Mouse (Mus musculus) kidney, adult 11 months (tissue): ENCODE measurements around the gene Clpp.
A peak's percentile ranks its signal among the peaks of the same experiment; 100 is the strongest.

Source experiments
- DNase-seq: peaks from one replicate; pipeline ENCODE4 v3.0.0; 2022

The Clpp gene

DNA sequence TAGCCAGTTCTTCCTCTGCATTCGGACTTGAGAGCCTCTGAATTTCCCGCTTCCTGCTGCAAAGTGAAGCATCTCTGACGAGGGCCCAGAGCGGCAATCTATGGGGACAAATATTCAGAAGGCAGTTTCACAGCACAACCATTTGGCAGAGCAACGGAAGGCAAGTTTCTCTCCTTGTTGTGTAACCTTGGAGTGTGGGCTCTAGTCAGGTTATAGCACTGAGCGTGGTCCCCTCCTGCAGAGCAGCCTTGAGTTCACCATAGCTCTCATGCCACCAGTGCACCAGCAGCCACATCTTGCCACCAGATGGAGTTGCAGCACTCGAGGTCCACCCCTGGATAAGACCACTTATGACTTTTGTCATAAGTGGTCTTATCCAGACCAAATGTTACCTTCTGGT, 1.7 kb upstream of the Clpp start:
- DNase-seq, result no peak

- no peak for DNase-seq
Measured at GRCm38 (mm10) chr17:56988921-56989430, 1.1 kb upstream of the Clpp start.

DNA sequence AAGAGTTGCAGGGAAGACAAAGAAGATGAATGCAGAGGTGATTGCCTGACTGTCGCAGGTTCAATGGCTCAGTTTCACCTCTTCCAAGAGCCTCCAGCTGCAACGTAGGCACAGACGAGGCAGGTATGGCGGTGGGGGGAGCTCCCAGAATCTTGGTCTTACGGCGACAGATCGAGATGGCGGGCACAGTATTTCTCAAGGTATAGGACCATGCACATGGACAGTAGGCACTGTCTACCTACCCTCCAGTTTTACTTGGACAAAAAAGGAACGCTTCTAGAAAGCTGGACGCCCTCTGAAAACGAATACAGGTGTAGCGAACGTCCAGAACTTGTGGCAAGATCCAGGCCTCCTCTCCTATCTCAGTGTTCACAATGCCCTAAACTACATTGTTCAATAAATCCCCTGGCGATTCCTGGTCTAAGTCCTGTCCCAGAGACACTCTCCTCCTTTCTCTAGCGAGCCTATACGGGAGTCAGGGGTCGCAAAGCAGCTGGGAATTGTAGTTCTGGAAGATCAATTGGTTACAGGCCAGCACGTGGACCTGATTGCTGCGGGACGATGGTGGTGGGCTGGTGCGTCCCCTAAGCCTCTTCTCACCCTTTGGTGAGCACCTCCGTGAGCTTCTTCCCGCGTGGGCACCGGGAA, 514 bp upstream of the Clpp start:
- DNase-seq, result no peak

DNA sequence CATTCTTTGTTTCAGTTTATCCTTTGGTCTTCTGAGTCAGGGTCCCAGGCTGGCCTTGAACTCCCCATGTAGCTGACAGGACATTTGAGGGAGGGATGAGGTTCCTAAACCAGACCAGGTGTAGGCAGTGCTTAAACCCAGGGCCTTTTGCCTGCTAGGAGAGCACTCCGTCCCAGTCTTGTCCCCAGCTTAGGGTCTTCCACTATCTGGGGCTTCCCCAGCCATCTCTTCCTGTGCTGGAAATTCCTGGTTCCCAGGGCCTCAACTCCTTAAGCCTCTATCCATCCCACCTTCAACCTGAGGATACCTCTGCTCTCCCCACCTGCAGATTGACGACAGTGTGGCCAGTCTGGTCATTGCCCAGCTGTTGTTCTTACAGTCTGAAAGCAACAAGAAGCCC, 861 bp downstream of the Clpp start:
- DNase-seq, result no peak

- no peak for DNase-seq
Measured at GRCm38 (mm10) chr17:56995046-56995445, 4.9 kb downstream of the Clpp start.

DNA sequence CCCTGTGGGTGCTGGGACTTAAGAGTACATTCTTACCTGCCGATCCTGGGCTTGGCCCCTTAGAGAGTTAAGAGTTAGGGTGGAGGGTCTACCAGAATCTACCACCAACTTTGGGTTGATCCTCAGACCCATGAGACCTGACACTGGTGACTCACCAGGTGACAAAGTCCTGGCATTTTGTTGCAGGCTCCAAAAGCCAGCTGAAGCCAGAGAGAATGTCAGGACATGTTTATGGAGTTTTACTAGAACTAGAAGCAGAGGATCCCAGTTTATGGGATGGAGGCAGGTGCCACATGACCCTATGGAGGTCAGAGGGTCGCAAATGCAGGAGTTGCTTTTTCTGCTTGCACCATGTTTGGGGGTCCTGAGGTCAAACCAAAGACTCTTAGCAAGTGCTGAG, 6.4 kb downstream of the Clpp start:
- no peak for DNase-seq

DNA sequence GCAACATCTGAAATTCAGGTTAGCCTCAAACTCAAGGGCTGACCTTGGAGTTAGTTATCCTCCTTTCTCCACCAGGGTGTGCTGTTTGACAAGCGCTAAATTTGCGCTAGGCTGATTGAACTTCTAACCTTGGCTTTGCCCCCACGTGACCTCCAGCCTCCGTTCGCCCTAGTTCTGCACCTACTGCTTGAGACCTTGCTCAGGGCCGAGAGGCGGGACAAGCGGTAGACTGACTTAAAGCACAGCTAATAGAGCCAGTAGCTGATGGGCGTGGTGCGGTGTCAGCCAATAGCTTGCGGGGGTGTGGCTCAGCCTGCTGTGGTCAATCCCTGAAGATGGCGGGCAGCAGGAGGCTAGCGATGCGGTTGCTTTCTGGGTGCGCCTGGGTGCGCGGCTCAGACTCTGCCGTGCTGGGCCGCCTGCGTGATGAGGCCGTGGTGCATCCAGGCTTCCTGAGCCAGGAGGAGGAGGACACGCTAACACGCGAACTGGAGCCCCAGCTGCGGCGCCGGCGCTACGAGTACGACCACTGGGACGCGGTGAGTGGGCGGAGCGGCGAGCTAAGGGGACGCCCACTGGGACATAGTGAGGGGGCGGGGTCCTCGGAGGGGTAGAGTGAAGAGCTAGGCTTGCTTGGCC, 7.0 kb downstream of the Clpp start, which contains the start of gene Alkbh7:
TSS of gene Alkbh7 (plus strand) at position 311 of the 639 bp plus-strand sequence.
- DNase-seq, result peak; percentile 100

GRCm38 (mm10) chr17:56999414-56999813, 9.3 kb downstream of the Clpp start:
- no peak for DNase-seq

- DNase-seq, result no peak
Measured at GRCm38 (mm10) chr17:56999968-57000609, 10.0 kb downstream of the Clpp start, which contains the start of gene Pspn. Gene Pspn (minus strand): TSS chr17:57000018.

DNA sequence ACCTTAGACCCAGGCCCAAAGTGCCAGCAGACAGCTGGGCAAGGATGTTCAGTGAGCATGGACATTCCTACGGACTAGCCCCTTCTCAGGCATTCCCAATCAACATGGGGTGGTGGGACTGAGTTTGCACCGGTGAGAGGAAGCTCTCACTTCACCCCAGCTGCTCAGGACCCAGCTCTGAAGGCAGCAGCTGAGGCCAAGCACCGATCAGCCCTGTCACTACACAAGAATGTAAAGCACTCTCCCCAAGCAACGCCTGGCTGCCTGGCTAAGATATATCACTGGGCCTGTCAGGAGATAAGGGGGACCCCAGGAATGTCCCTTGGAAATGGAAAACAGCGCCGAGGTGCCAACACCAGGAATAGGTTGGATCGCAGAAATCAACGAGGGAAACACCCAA, 11.1 kb downstream of the Clpp start:
- DNase-seq, result no peak

DNA sequence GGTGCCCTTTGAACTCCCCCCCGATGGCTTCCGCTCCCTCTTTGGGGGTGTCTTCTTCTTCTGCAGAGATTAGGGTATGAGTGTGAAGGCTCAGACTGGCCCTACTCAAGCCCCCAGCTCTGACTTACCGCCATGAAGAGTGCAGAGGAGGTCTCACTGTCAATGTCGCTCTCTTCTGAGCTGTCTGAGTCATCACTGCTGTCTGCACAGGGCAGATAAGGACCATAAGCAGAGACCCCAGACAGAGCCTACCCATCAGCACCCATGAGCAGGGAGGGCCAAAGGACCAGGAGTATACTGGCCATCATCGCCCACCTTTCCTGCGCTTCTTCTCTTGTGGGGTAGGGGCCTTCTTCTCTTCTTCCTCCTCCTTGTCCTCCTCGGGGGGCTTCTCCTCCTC, 13.9 kb downstream of the Clpp start:
- DNase-seq, result no peak

- no peak for DNase-seq
Measured at GRCm38 (mm10) chr17:57007137-57007905, 17.2 kb downstream of the Clpp start.

DNA sequence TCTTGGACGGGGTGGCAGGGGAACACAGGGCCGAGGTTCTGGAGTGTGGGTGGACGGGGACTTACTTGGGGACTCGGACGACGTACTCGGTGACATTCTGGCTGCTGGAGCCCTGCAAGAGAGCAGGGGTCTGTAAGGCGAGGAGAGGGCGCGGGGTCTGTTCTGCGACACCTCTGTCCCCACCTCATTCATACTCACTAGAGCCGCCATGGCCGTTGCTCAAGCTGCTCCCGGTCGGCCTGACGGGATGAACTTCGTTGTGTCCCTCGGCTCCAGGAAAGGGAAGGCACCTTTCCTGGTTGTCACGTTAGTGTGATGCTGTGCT, 20.8 kb downstream of the Clpp start:
- no peak for DNase-seq

GRCm38 (mm10) chr17:57011236-57012141, 21.4 kb downstream of the Clpp start, which contains the start of the genes Gtf2f1 and Gm17949:
Gene Gtf2f1 (minus strand): TSS chr17:57011288.
Gene Gm17949 (plus strand): TSS chr17:57011469.
- DNase-seq, result peak; percentile 94

DNA sequence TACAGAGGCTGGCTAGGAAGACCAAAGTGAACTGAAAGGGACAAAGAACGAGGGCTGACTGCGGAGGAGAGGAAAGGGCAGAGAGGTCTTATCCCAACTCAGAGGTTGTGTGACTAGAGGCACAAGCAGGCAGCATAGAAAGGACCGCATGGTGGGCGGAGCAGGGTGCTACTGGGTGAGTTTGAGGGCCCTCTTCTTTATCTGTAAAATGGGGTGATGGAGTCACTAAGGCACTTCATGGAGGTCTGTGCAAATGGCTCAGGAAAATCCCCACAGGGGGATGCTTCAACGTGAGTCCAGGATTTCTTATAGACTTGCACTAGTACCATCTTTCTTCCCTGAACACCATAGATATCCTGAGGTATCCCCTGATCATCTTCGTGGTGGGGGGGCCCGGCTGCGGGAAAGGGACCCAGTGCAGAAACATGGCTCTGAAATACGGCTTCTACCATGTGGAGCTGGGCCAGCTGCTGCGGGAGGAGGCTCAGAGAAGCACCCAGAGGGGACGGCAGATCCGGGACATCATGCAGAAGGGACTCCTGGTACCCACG, 22.2 kb downstream of the Clpp start:
- no peak for DNase-seq

GRCm38 (mm10) chr17:57019693-57020092, 29.6 kb downstream of the Clpp start:
- no peak for DNase-seq

DNA sequence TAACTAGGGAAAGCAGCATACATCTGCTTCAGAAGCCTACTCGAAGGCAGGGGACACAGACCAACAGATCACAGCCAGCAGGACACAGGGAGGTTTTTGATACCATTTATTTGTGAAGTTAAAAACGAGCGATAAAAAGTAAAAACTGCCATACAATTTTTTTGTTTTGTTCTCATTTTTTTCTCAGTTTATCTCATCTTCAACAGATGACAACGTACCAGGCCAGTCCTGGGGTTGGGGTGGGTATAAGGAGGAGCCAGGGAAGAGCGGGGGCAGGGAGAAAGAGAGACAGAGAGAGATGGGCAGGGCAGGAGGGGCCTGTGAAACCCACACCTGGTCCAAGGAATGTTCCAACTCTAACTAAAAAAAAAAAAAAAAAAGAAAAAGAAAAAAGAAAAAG, 30.9 kb downstream of the Clpp start:
- no peak for DNase-seq

DNA sequence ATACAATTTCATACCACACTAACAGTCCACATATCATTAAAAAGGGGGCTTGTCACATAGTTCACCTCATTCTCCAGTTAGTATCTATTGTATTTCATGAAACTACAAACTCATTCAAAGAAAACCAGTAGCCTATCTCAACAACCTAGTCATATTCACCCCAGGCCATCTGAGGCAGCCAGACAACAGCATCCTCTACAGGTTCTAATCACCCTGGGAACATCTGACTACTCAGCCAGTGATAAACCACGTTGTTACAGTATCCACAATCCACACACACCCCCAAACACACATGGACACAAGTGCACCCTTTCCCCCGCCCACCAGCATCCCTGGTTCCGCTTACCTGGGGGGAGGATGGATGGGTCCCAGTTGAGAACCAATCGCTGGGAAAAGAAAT, 37.4 kb downstream of the Clpp start:
- DNase-seq, result no peak

GRCm38 (mm10) chr17:57029691-57030090, 39.6 kb downstream of the Clpp start:
- peak; percentile 20 for DNase-seq

DNA sequence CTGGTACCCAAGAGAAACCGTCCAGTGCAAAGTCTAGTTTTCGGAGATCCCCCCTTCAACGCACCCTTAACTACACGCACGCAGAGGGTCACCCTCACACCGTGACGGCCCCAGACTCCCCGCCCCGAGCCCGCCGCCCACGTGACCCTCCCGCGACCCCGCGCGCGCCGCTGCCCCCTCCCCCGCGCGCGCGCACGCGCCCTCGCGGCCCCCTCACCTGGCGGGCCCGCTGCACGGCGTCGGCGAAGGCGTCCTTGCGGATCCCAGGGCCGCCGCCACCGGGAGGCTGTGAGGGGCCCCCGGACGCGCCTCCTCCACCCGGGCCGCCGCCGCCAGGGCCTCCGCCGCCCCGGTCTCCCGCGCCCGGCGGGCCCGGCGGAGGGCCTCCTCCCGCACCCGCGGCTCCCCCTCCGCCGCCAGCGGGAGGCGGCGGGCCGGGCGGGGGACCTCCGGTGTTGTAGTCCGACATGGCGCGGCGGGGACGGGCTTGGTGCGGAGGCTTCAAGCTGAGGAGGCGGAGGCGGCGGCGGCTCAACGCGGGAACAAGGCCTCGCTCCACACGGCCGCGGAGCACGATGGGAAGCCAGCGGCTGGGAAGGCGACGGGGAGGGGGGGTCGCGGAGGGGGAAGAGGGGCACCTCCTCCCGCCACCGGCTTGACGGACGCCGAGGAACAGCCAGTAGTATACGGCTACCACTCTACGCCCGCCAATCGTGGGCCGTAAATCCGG, 41.0 kb downstream of the Clpp start, which contains the start of gene Khsrp:
TSS of gene Khsrp (minus strand) at position 592 of the 730 bp plus-strand sequence.
- peak; percentile 33 for DNase-seq
